Mouse (Mus musculus) liver (tissue): ENCODE measurements around the gene Kcne3.
A peak's percentile ranks its signal among the peaks of the same experiment; 100 is the strongest.

Source experiments
- DNase-seq: peaks from one replicate; pipeline ENCODE4 v3.0.0-alpha.2; 2020; ENCODE audit warnings: mixed read lengths

Gene Kcne3

GRCm38 (mm10) chr7:100182388-100182787, 6.1 kb downstream of the Kcne3 start:
- no peak for DNase-seq

DNA sequence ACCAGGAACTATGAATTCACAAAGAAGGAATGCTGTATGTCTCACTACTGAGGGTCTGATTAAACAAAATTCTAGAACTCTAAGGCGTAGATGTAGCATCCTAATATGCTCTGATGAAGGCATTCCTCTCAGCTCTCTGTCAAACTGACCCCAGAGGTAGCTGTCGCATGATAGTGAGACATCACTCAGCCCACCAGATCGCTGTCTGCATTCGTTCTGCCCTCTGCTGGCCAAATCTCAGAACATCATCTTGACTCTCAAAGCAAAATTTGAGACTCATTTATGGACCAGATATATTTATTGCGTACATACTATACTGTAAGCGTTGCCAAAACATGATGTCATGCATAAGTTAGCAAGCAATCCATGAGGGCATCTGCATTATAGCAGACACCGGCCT, 11.3 kb downstream of the Kcne3 start:
- peak; percentile 31 for DNase-seq

- no peak for DNase-seq
These were observed 13.9 kb downstream of the Kcne3 start for GRCm38 (mm10) chr7:100190167-100190566.

DNA sequence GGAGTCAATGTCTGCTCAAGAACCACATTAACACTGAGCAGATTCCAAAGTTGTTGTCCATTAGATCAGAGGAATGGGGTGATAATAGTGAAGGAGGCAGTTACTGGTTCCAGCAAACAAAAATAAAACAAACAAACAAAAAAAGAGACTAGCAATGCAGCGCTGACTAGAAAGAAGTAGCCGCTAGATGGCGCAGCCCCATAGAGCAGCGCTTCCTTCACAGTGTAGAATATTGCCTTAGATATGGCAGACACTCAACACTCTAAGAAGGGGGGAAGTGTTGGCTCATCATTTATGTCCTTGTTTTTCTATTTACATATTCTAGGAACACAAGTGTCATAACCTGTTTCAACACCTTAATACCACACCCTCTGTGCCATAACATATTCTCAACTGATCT, 14.5 kb downstream of the Kcne3 start:
- DNase-seq: peak; percentile 66

GRCm38 (mm10) chr7:100201191-100201590, 24.9 kb downstream of the Kcne3 start:
- DNase-seq: no peak

GRCm38 (mm10) chr7:100203616-100204015, 27.3 kb downstream of the Kcne3 start:
- DNase-seq: no peak

- no peak for DNase-seq
These were observed 28.6 kb downstream of the Kcne3 start for GRCm38 (mm10) chr7:100204871-100205270.

DNA sequence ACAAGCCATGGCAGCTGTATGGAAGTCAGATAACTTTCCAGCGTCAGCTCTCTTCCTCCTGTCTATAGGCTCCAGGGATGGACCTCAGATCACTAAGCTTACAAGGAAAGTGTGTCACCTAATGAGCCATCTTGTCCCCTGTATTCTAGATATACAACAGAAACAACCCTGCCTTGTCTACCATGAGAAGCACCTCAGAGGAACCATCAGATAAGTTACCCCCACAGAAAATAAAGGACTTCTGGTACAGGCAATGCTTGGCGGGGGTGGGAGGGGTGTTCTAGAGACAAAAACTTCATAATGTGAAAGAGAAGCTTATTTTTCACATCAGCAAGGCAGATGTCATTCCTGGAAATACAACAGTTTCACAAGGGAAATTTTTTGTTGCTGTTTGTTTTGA, 29.8 kb downstream of the Kcne3 start:
- no peak for DNase-seq

- no peak for DNase-seq
These were observed 31.6 kb downstream of the Kcne3 start for GRCm38 (mm10) chr7:100207886-100208285.

DNA sequence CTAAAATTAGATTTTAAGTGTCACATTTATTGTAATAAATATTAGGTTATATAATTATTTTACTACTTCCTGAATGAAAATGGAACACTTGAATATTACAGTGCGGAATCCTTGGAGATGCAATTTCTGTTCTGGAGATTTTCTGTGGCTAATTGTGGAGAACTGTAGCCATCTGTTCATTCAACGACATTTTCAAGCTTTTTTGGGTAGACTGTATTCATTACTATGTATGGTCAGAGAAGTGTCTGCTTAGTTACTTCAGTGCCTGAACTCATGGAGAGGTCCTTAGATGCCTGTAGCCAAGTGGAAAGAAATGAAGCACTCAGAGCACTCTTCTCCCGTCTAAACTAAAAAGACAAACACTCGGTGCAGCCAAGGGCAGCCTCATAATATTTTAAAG, 38.0 kb downstream of the Kcne3 start:
- no peak for DNase-seq

GRCm38 (mm10) chr7:100215116-100215732, 38.9 kb downstream of the Kcne3 start:
- DNase-seq: no peak

DNA sequence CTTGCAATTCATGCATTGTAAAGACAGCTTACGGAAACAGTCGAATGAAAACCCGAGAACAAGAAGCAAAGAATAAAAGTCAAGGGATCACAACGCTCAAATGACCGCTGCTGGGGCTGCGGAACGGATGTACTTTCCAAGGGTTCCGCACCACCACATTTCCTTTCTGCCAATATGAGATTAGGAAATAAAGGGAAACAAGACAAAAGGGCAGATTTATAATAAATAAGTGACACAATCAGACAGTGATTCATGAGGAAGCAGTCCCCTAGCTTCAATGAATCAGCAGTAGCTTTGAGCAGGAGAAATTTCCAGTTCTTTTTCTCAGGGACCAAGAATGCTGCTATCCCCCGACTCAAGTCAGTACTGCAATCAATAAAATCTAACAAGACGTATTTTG, 39.7 kb downstream of the Kcne3 start:
- no peak for DNase-seq

DNA sequence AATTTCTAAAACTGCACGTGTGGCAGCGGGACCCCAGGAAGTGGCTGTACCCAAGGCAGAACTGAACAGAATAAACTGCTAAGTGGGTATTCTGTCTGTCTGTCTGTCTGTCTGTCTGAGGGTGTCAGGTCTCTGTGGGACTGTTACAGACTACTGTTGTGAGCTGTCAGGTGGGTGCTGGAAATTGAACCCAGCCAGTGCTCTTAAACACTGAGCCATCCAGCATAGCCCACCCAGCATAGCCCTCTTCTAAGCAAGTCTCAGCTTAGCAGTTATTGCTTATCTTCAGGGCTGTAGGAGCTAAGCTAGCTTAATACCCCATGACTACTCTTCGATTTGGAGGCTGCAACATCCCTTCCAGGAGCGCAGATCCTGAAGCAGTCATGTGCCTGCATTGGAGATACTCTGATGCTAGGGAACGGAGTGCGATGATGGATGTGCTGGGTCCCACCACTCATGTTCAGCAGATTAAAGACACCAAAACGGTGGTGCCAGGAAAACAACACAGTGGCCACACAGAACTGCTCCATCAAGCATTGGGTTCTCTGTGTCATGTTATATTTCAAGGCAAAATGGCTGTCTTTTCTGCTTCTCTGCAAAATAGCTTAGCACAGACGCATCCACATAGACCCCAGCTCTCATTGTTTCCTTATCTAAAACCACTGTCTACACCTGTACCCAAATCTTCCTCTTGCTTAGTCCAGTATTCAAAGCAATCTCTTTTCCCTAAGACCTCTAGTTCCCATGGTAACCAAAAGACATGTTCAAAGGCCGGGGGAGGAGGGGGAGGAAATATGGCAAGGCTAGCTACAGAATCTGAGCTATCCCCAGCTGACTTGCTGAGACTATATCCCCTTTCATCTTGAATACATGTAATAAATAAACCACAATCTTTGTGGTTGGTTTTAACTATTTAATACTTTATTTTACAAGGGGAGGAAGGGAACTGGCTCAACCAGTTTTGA, 40.6 kb downstream of the Kcne3 start:
- DNase-seq: no peak

GRCm38 (mm10) chr7:100227158-100227875, 51.0 kb downstream of the Kcne3 start, which contains the start of gene Pgm2l1:
Pgm2l1 (plus strand) TSS chr7:100227394.
- DNase-seq: peak; percentile 98

DNA sequence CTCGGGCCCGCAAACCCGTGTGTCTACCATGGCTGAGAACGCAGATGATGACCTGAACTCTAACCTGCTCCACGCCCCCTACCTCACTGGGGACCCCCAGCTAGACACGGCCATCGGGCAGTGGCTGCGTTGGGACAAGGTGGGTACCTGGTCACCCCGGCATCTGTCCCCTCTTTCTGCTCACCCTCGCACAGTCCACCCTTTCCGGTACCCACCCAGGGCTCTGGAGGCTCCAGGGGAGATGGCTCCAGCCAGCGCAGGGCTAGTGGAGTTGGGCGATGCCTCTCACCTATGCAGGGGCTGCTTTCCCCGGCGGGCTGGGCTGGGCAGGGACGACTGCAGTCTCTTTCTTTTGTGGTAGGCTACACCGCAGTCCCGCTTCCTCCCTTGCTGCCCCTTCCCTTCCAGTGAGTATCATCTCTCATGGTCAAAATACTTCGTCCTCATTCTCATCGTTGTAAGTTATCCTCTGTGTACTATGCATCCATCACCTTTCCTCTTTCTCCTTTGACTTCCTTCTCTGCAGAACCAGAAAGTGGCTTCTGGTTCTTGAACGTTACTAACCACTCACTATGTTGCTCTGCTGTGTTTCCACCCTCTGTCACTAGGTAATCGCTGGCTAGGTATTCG, 51.7 kb downstream of the Kcne3 start:
- DNase-seq: peak; percentile 67

DNA sequence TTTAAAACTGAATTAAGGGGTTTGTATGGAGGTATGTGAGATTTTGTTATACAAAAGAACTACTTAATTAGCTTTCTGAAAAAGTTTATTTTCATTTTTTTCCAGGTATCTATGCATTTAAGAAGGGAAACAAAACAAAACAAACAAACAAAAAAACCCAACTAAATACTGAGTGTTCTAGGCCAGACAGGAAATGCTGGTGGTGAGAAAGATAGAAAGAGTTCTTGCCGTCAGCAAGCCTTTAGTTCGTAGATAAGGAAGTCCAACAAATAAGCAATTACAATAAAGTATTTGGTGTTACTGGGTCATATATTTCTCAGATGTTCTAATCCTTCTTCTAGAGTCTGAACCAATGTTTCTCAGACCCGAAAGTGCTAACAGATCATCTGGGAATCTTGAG, 52.7 kb downstream of the Kcne3 start:
- DNase-seq: no peak

DNA sequence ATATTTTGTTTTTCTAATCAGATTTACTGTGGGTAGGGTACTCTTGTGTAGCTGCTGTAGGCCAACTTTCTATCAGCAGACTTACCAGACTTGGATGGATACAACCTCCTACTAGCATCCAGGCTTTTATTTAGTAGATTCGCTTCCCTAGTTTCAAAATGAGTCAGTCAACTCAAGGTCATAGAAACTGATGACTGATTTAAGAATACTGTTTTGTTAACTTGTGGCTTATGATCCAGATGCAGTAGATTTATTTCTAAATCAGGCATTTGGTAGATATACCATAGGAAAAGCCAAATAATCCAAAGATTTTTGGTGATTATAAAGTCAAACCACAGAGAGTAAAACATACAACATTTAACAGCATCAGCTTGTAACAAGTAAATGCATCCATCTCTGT, 54.3 kb downstream of the Kcne3 start:
- DNase-seq: no peak

- no peak for DNase-seq
These were observed 55.4 kb downstream of the Kcne3 start for GRCm38 (mm10) chr7:100231661-100232060.

DNA sequence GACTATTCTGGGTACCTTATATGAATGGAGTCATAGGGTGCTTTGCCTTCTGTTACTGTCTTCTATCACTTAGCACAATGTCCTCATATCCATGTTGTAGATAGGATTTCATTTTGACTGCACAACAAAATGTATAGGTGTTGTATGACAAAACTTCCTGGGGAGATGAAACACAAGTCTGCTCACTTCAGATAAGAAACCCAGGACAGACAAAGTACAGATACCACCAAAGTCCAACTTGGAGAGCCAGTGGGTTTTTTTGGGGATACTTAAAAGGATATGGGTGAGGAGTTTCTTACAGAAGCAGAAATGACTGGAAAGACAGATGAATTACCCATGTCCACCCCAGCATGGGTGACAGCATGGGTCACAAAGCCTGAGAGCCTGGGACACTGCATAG, 57.4 kb downstream of the Kcne3 start:
- DNase-seq: no peak
